ENCODE assay signal across 14 mouse cellular contexts in genomic region chr3:129220086-129220670, GRCm38 (mm10). TPM values are rescaled to one million over a fixed set of nuclear protein-coding genes. Genes with fewer than 3 reads are reported as not detected.
A peak's percentile ranks its signal among the peaks of the same experiment; 100 is the strongest.
DNase-seq lines count a peak whose midpoint lies in the region; ATAC-seq and TF ChIP-seq lines count a peak whose summit lies in the region.
"Had no signal": no experiment of that assay in that cellular context is flagged by ENCODE, and none has a peak within 500 bp of the region (broad histone marks: within the 10 kb centered on the region; RNA-seq: fewer than 3 reads in every experiment).

No protein-coding gene starts in this region.

- DNase-seq in hindbrain, embryonic 10.5 days (ENCODE audit: low spot score): peak; percentile 30
- peak; percentile 45 for DNase-seq in brain, embryonic 14.5 days (ENCODE audit: low read depth)
- peak; percentile 52 for DNase-seq in embryo, embryonic 9.5 days (ENCODE audit: extremely low spot score)
- DNase-seq in neural tube, embryonic 11.5 days (ENCODE audit: low spot score): peak; percentile 28
- no peak for DNase-seq in natural killer cell, adult 2 months (ENCODE audit: low spot score in 2 of 2)
- DNase-seq in kidney, adult 8-10 months: no peak
- DNase-seq: cerebellum, adult 8-10 months; layer of hippocampus, adult 9-11 months; left cerebral cortex, postnatal 4 days; lung, adult 18-20 months; thymus, postnatal 25 days had no signal

- no peaks in the 10 kb centered on the region for H3K36me3 ChIP-seq in hindbrain, embryonic 10.5 days
- no peaks in the 10 kb centered on the region for H3K36me3 ChIP-seq in hindbrain, embryonic 12.5 days
- H3K36me3 ChIP-seq in neural tube, embryonic 11.5 days (ENCODE audit: control insufficient read depth, insufficient read depth, low read length): no peaks in the 10 kb centered on the region

- no peak overlapping the region for H3K9ac ChIP-seq in hindbrain, embryonic 12.5 days
- no peak overlapping the region for H3K9ac ChIP-seq in neural tube, embryonic 11.5 days (ENCODE audit: low read length)

- TF ChIP-seq CTCF in brain, embryonic 14.5 days (IDR thresholded peaks at IDR 0.05; ENCODE audit: borderline replicate concordance, extremely low read depth, insufficient read depth, insufficient read length): no peak

- H3K9me3 ChIP-seq in hindbrain, embryonic 10.5 days: no peaks in the 10 kb centered on the region
- no peaks in the 10 kb centered on the region for H3K9me3 ChIP-seq in hindbrain, embryonic 12.5 days (replicated peaks)
- no peaks in the 10 kb centered on the region for H3K9me3 ChIP-seq in neural tube, embryonic 11.5 days (ENCODE audit: control insufficient read depth, low read length)

- peaks cover 100% of the 10 kb centered on the region for H3K27me3 ChIP-seq in hindbrain, embryonic 10.5 days (ENCODE audit: insufficient read depth, poor library complexity, severe bottlenecking)
- H3K27me3 ChIP-seq in hindbrain, embryonic 12.5 days: peaks cover 89% of the 10 kb centered on the region
- peaks cover 90% of the 10 kb centered on the region for H3K27me3 ChIP-seq in neural tube, embryonic 11.5 days (ENCODE audit: control insufficient read depth, insufficient read depth, low read length)

- ATAC-seq in hindbrain, embryonic 12.5 days (ENCODE audit: low FRiP score): no peak
- no peak for ATAC-seq in neural tube, embryonic 11.5 days (ENCODE audit: insufficient read depth, low FRiP score, low TSS enrichment)

- TF ChIP-seq POLR2A in brain, embryonic 14.5 days (IDR thresholded peaks at IDR 0.05; ENCODE audit: borderline replicate concordance, extremely low read depth, insufficient read depth, insufficient read length, poor library complexity, severe bottlenecking): no peak

- H3K27ac ChIP-seq in hindbrain, embryonic 10.5 days: no peak overlapping the region
- no peak overlapping the region for H3K27ac ChIP-seq in hindbrain, embryonic 12.5 days
- no peak overlapping the region for H3K27ac ChIP-seq in neural tube, embryonic 11.5 days (ENCODE audit: low read depth, low read length)

- under 1% methylated on average over 7 of the region's 7 CpGs for WGBS in hindbrain, embryonic 10.5 days
- WGBS in hindbrain, embryonic 12.5 days: 1% methylated on average over 7 of the region's 7 CpGs
- WGBS in neural tube, embryonic 11.5 days: under 1% methylated on average over 7 of the region's 7 CpGs

- peaks cover 39% of the 10 kb centered on the region for H3K4me1 ChIP-seq in hindbrain, embryonic 10.5 days (replicated peaks)
- H3K4me1 ChIP-seq in hindbrain, embryonic 12.5 days: peaks cover 8% of the 10 kb centered on the region
- no peaks in the 10 kb centered on the region; the same call in none of the 2 replicates for H3K4me1 ChIP-seq in neural tube, embryonic 11.5 days (ENCODE audit: control insufficient read depth, insufficient read depth, low read length)

- H3K4me2 ChIP-seq in hindbrain, embryonic 12.5 days (replicated peaks): no peak overlapping the region
- H3K4me2 ChIP-seq in neural tube, embryonic 11.5 days (ENCODE audit: low read depth): no peak overlapping the region

- H3K4me3 ChIP-seq in hindbrain, embryonic 10.5 days: no peak overlapping the region
- H3K4me3 ChIP-seq in hindbrain, embryonic 12.5 days: no peak overlapping the region
- H3K4me3 ChIP-seq in neural tube, embryonic 11.5 days (ENCODE audit: low read depth, low read length): no peak overlapping the region
- H3K4me3 ChIP-seq: megakaryocyte, embryonic 14.5 days had no signal

RNA-seq across cellular contexts. Expression of gene Pitx2, which starts 20.5 kb away (rescaled TPM):
- 7.1 and 21.1 TPM in 2 replicates for polyA plus RNA-seq in hindbrain, embryonic 10.5 days (2016; fragmentation: Nextera tagmentation; extraction: Ambion mirVana)
- 6.5 and 8.3 TPM in 2 replicates for polyA plus RNA-seq in hindbrain, embryonic 12.5 days (2016; fragmentation: Nextera tagmentation; extraction: Ambion mirVana)
- 17.2 and 18.6 TPM in 2 replicates for polyA plus RNA-seq in brain, embryonic 14.5 days (2012; rRNA removed)
- 16.1 and 19.1 TPM in 2 replicates for polyA plus RNA-seq in neural tube, embryonic 11.5 days (2014; fragmentation: Nextera tagmentation; extraction: Ambion mirVana)
- polyA plus RNA-seq: frontal cortex, adult 2 months had no signal

Comparison
In these comparisons a context has a peak if more than half of its experiments do, and no peak if none do; other contexts are left out.
1. DNase-seq: peak in hindbrain, embryonic 10.5 days (single experiment), brain, embryonic 14.5 days (single experiment), embryo, embryonic 9.5 days (single experiment) and neural tube, embryonic 11.5 days (single experiment); none in natural killer cell, adult 2 months (0 of 2) and kidney, adult 8-10 months (0 of 2).